Mouse (Mus musculus): ENCODE measurements at regions not wholly inside any gene's neighbourhood (a gene's known extent, or its start where the extent isn't known, plus 50 kb on each side); places are given as distances from the start of the nearest gene placed in this dataset.

DNA sequence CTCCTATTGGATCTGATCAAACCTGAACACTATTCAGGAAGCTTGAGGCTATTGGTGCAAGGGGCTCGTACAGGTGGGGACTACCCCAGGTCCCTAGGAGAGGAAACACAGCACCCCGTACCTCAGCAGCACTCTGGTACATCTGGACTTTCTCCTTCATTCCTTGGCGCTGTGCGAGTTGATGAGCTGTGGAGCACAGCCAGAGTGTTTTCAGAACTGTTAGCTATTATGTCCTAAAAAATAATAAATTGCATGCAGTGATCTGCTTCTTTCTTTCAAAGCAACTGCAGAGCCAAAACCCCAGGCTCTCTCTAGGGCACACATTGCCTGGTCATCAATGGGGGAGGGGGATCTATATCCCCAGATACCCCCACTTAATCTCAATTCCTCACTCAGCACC is 122.6 kb downstream of the Gm12728 start:
- Histone ChIP-seq H3K27ac (ENCODE audit: insufficient read depth, low read depth, low read length, poor library complexity, severe bottlenecking) (no peak overlapping the region), H3K4me1 (ENCODE audit: control insufficient read depth in 2 of 2, insufficient read depth in 2 of 2, low read length in 2 of 2, poor library complexity in 1 of 2) (peaks cover 0 to 12% of the 10 kb centered on the region in 2 experiments; a peak in 2 of 4 replicates), H3K36me3 (ENCODE audit: control insufficient read depth, insufficient read depth, low read length, poor library complexity, severe bottlenecking) (no peaks in the 10 kb centered on the region), H3K9me3 (ENCODE audit: control insufficient read depth, insufficient read depth, low read depth, low read length) (no peaks in the 10 kb centered on the region), H3K4me3 (ENCODE audit: insufficient read depth in 1 of 2, low read depth in 1 of 2, low read length in 2 of 2, poor library complexity in 1 of 2, severe bottlenecking in 1 of 2) (no peak overlapping the region), H3K9ac (ENCODE audit: insufficient read depth, low read depth, low read length, poor library complexity, severe bottlenecking) (no peak overlapping the region)
- no peak for TF ChIP-seq ZNF384 (IDR thresholded peaks at IDR 0.05; ENCODE audit: low read depth, low read length)
- no peak for TF ChIP-seq ZC3H11A (IDR thresholded peaks at IDR 0.05; ENCODE audit: borderline replicate concordance, low read depth, low read length)
- no peak for TF ChIP-seq HCFC1 (IDR thresholded peaks at IDR 0.05; ENCODE audit: borderline replicate concordance, insufficient read depth, low read length)
- TF ChIP-seq CHD2 (IDR thresholded peaks at IDR 0.05; ENCODE audit: low read depth, low read length) = no peak
- no peak for TF ChIP-seq MAFK (IDR thresholded peaks at IDR 0.05; ENCODE audit: insufficient read depth, low read depth, low read length)
- no peak for DNase-seq (ENCODE audit: low read depth, low spot score)
- in situ Hi-C loops (cut with MboI; ENCODE audit: low sequenced_read_pairs in 2 of 2, unreplicated experiment in 2 of 2) = loop anchor here in 1 of 2 experiments (25.0 kb wide), 1 partner anchor 775 kb away; no protein-coding TSS in a partner anchor

DNA sequence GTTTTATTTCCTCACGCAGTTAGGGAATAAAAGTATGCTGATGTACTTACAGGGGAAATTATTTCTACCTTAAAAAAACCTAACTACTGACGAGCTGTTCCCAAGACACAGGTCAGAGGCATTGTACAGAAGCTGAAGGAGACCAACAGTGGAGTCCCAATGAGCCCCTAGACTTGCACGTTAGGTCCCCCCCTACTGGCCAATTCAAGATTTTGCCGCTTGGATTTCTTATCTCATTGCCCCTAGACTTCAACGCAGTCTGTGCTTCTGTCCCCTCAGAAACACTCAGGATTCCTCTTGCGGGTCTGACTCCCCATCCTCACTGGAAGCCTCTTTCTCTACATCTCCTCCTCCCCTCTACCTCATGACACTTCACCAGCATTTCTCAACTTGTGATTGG is 125.3 kb downstream of the Gm12728 start:
- Histone ChIP-seq H3K9me3 (ENCODE audit: control insufficient read depth, insufficient read depth, low read depth, low read length) (no peaks in the 10 kb centered on the region), H3K4me1 (ENCODE audit: control insufficient read depth in 2 of 2, insufficient read depth in 2 of 2, low read length in 2 of 2, poor library complexity in 1 of 2) (no peaks in the 10 kb centered on the region), H3K4me3 (ENCODE audit: insufficient read depth in 1 of 2, low read depth in 1 of 2, low read length in 2 of 2, poor library complexity in 1 of 2, severe bottlenecking in 1 of 2) (no peak overlapping the region), H3K27ac (ENCODE audit: insufficient read depth, low read depth, low read length, poor library complexity, severe bottlenecking) (no peak overlapping the region), H3K9ac (ENCODE audit: insufficient read depth, low read depth, low read length, poor library complexity, severe bottlenecking) (no peak overlapping the region), H3K36me3 (ENCODE audit: control insufficient read depth, insufficient read depth, low read length, poor library complexity, severe bottlenecking) (no peaks in the 10 kb centered on the region)
- in situ Hi-C loops (cut with MboI; ENCODE audit: low sequenced_read_pairs in 2 of 2, unreplicated experiment in 2 of 2) = loop anchor here in 1 of 2 experiments (25.0 kb wide), 1 partner anchor 778 kb away; no protein-coding TSS in a partner anchor
- DNase-seq (ENCODE audit: low read depth, low spot score) = peak; percentile 43
- TF ChIP-seq MAFK (IDR thresholded peaks at IDR 0.05; ENCODE audit: insufficient read depth, low read depth, low read length) (no peak), CHD2 (IDR thresholded peaks at IDR 0.05; ENCODE audit: low read depth, low read length) (no peak), ZC3H11A (IDR thresholded peaks at IDR 0.05; ENCODE audit: borderline replicate concordance, low read depth, low read length) (peak; percentile 53; the same call in 1 of the 2 replicates), ZNF384 (IDR thresholded peaks at IDR 0.05; ENCODE audit: low read depth, low read length) (no peak)

- Histone ChIP-seq H3K27ac (ENCODE audit: insufficient read depth, low read depth, low read length, poor library complexity, severe bottlenecking) (no peak overlapping the region), H3K4me1 (ENCODE audit: control insufficient read depth in 2 of 2, insufficient read depth in 2 of 2, low read length in 2 of 2, poor library complexity in 1 of 2) (no peaks in the 10 kb centered on the region), H3K9ac (ENCODE audit: insufficient read depth, low read depth, low read length, poor library complexity, severe bottlenecking) (no peak overlapping the region), H3K4me3 (ENCODE audit: insufficient read depth in 1 of 2, low read depth in 1 of 2, low read length in 2 of 2, poor library complexity in 1 of 2, severe bottlenecking in 1 of 2) (no peak overlapping the region), H3K36me3 (ENCODE audit: control insufficient read depth, insufficient read depth, low read length, poor library complexity, severe bottlenecking) (no peaks in the 10 kb centered on the region), H3K9me3 (ENCODE audit: control insufficient read depth, insufficient read depth, low read depth, low read length) (no peaks in the 10 kb centered on the region)
- TF ChIP-seq CHD2 (IDR thresholded peaks at IDR 0.05; ENCODE audit: low read depth, low read length) (no peak), ZNF384 (IDR thresholded peaks at IDR 0.05; ENCODE audit: low read depth, low read length) (no peak), HCFC1 (IDR thresholded peaks at IDR 0.05; ENCODE audit: borderline replicate concordance, insufficient read depth, low read length) (no peak), ZC3H11A (IDR thresholded peaks at IDR 0.05; ENCODE audit: borderline replicate concordance, low read depth, low read length) (no peak), MAFK (IDR thresholded peaks at IDR 0.05; ENCODE audit: insufficient read depth, low read depth, low read length) (no peak)
- no peak for DNase-seq (ENCODE audit: low read depth, low spot score)
- in situ Hi-C loops (cut with MboI; ENCODE audit: low sequenced_read_pairs in 2 of 2, unreplicated experiment in 2 of 2) = loop anchor here in 1 of 2 experiments (25.0 kb wide), 1 partner anchor 779 kb away; no protein-coding TSS in a partner anchor
Observed at GRCm38 (mm10) chr4:105916229-105916628, 126.6 kb downstream of the Gm12728 start.

- Histone ChIP-seq H3K36me3 (ENCODE audit: control insufficient read depth, insufficient read depth, low read length, poor library complexity, severe bottlenecking) (no peaks in the 10 kb centered on the region), H3K4me1 (ENCODE audit: control insufficient read depth in 2 of 2, insufficient read depth in 2 of 2, low read length in 2 of 2, poor library complexity in 1 of 2) (no peaks in the 10 kb centered on the region), H3K9ac (ENCODE audit: insufficient read depth, low read depth, low read length, poor library complexity, severe bottlenecking) (no peak overlapping the region), H3K4me3 (ENCODE audit: insufficient read depth in 1 of 2, low read depth in 1 of 2, low read length in 2 of 2, poor library complexity in 1 of 2, severe bottlenecking in 1 of 2) (no peak overlapping the region), H3K9me3 (ENCODE audit: control insufficient read depth, insufficient read depth, low read depth, low read length) (no peaks in the 10 kb centered on the region), H3K27ac (ENCODE audit: insufficient read depth, low read depth, low read length, poor library complexity, severe bottlenecking) (no peak overlapping the region)
- TF ChIP-seq ZNF384 (IDR thresholded peaks at IDR 0.05; ENCODE audit: low read depth, low read length) = no peak
- TF ChIP-seq CHD2 (IDR thresholded peaks at IDR 0.05; ENCODE audit: low read depth, low read length) = no peak
- no peak for TF ChIP-seq HCFC1 (IDR thresholded peaks at IDR 0.05; ENCODE audit: borderline replicate concordance, insufficient read depth, low read length)
- no peak for TF ChIP-seq ZC3H11A (IDR thresholded peaks at IDR 0.05; ENCODE audit: borderline replicate concordance, low read depth, low read length)
- TF ChIP-seq MAFK (IDR thresholded peaks at IDR 0.05; ENCODE audit: insufficient read depth, low read depth, low read length) = no peak
- in situ Hi-C loops (cut with MboI; ENCODE audit: low sequenced_read_pairs in 2 of 2, unreplicated experiment in 2 of 2) = loop anchor here in 1 of 2 experiments (25.0 kb wide), 1 partner anchor 788 kb away; no protein-coding TSS in a partner anchor
- DNase-seq (ENCODE audit: low read depth, low spot score) = no peak
Observed at GRCm38 (mm10) chr4:105924781-105925382, 135.2 kb downstream of the Gm12728 start.
